Mouse (Mus musculus): ENCODE data around the gene Cnot11. TPM values are rescaled to one million over a fixed set of nuclear protein-coding genes. Genes with fewer than 3 reads are reported as not detected.
"Not testable (repeated sequence)": the region's sequence is repeated elsewhere in the genome, so short reads cannot be mapped to it uniquely, and the experiment has no call there.

Gene Cnot11
- total and polyA plus RNA-seq, 3 experiments, result 41.2 to 117 (median 44.8) TPM

- Histone ChIP-seq H3K36me3 (replicated peaks) (peaks cover 4% of the 10 kb centered on the region), H3K4me1 (ENCODE audit: insufficient read depth, low read depth, low read length) (peaks cover 57% of the 10 kb centered on the region), H3K4me3 (ENCODE audit: low read depth, low read length) (no peak overlapping the region), H3K9me3 (replicated peaks) (no peaks in the 10 kb centered on the region), H3K27me3 (ENCODE audit: insufficient read depth, low read length) (peaks cover 22% of the 10 kb centered on the region)
- DNase-seq (ENCODE audit: low spot score) (no peak), ATAC-seq (ENCODE audit: extremely low read depth, insufficient number of reproducible peaks, low FRiP score, poor library complexity, severe bottlenecking) (no peak)
- TF ChIP-seq TAL1 (conservative IDR thresholded peaks at IDR 0.05; ENCODE audit: low read depth, low read length) (no peak), CTCF (IDR thresholded peaks at IDR 0.05; ENCODE audit: low read depth, low read length) (no peak), GATA1 (IDR thresholded peaks at IDR 0.05; ENCODE audit: borderline replicate concordance, low read length) (no peak), GATA2 (IDR thresholded peaks at IDR 0.05; ENCODE audit: borderline replicate concordance, low read depth, low read length) (no peak), POLR2AphosphoS5 (IDR thresholded peaks at IDR 0.05; ENCODE audit: insufficient replicate concordance, low read depth, low read length) (no peak)
Observed at GRCm38 (mm10) chr1:39579139-39579538, 44.3 kb downstream of the Cnot11 start.

DNA sequence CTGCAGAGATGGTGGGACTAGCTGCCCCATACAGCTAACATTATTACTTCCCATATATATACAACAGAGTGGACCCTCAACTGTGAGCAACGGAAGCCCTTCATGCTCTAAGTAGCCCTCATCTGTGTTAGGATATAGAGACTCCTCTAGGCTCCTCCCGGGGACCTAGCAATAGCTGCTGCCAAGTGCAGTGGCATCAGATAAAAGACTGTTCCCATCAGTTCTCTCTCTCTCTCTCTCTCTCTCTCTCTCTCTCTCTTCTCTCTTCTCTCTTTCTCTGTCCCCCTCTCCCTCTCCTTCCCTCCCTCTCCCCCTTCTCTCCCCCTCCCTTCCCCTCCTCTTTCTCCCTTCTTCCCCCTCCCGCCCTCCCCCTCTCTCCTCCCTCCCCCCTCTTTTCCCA is 46.4 kb downstream of the Cnot11 start:
- H3K9me3 ChIP-seq (replicated peaks), result no peaks in the 10 kb centered on the region
- DNase-seq (ENCODE audit: low spot score) (no peak), ATAC-seq (ENCODE audit: extremely low read depth, insufficient number of reproducible peaks, low FRiP score, poor library complexity, severe bottlenecking) (no peak)
- no peaks in the 10 kb centered on the region for H3K36me3 ChIP-seq (replicated peaks)
- peaks cover 41% of the 10 kb centered on the region for H3K27me3 ChIP-seq (ENCODE audit: insufficient read depth, low read length)
- no peak overlapping the region for H3K4me3 ChIP-seq (ENCODE audit: low read depth, low read length)
- no peak for TF ChIP-seq TAL1 (conservative IDR thresholded peaks at IDR 0.05; ENCODE audit: low read depth, low read length)
- no peak for TF ChIP-seq POLR2AphosphoS5 (IDR thresholded peaks at IDR 0.05; ENCODE audit: insufficient replicate concordance, low read depth, low read length)
- TF ChIP-seq GATA2 (IDR thresholded peaks at IDR 0.05; ENCODE audit: borderline replicate concordance, low read depth, low read length), result no peak
- TF ChIP-seq GATA1 (IDR thresholded peaks at IDR 0.05; ENCODE audit: borderline replicate concordance, low read length), result no peak
- no peak for TF ChIP-seq CTCF (IDR thresholded peaks at IDR 0.05; ENCODE audit: low read depth, low read length)
- peaks cover 47% of the 10 kb centered on the region for H3K4me1 ChIP-seq (ENCODE audit: insufficient read depth, low read depth, low read length)

DNA sequence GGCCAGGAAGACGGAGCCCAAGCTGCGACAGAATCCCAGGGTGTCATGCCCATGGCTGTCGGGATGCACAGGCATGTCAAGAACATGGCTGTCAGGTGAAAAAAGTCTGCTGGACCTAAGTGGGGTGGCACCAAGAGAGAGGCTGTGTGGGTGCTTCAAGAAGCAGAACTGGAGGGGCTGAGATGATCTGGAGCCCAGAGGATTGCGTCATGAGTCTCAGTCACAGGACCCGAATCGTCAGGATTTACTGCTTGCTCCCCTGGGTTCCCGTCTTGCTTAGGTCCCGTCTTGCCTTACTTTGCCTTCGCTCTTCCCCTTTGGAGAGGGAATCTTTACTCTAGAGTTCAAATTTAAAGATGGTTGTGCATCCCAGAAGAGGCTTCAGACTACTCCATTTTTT is 48.4 kb downstream of the Cnot11 start:
- no peak for ATAC-seq (ENCODE audit: extremely low read depth, insufficient number of reproducible peaks, low FRiP score, poor library complexity, severe bottlenecking)
- no peak for TF ChIP-seq TAL1 (conservative IDR thresholded peaks at IDR 0.05; ENCODE audit: low read depth, low read length)
- no peak for TF ChIP-seq POLR2AphosphoS5 (IDR thresholded peaks at IDR 0.05; ENCODE audit: insufficient replicate concordance, low read depth, low read length)
- no peak for TF ChIP-seq GATA1 (IDR thresholded peaks at IDR 0.05; ENCODE audit: borderline replicate concordance, low read length)
- TF ChIP-seq GATA2 (IDR thresholded peaks at IDR 0.05; ENCODE audit: borderline replicate concordance, low read depth, low read length), result no peak
- no peak for TF ChIP-seq CTCF (IDR thresholded peaks at IDR 0.05; ENCODE audit: low read depth, low read length)

GRCm38 (mm10) chr1:39585416-39585815 is 50.6 kb downstream of the Cnot11 start:
- no peak for DNase-seq (ENCODE audit: low spot score)
- Histone ChIP-seq H3K4me1 (ENCODE audit: insufficient read depth, low read depth, low read length) (peaks cover 22% of the 10 kb centered on the region), H3K27me3 (ENCODE audit: insufficient read depth, low read length) (peaks cover 47% of the 10 kb centered on the region), H3K9me3 (replicated peaks) (no peaks in the 10 kb centered on the region), H3K36me3 (replicated peaks) (no peaks in the 10 kb centered on the region), H3K4me3 (ENCODE audit: low read depth, low read length) (no peak overlapping the region)
- TF ChIP-seq GATA2 (IDR thresholded peaks at IDR 0.05; ENCODE audit: borderline replicate concordance, low read depth, low read length), result no peak
- TF ChIP-seq CTCF (IDR thresholded peaks at IDR 0.05; ENCODE audit: low read depth, low read length), result no peak
- no peak for TF ChIP-seq GATA1 (IDR thresholded peaks at IDR 0.05; ENCODE audit: borderline replicate concordance, low read length)
- TF ChIP-seq TAL1 (conservative IDR thresholded peaks at IDR 0.05; ENCODE audit: low read depth, low read length), result no peak
- TF ChIP-seq POLR2AphosphoS5 (IDR thresholded peaks at IDR 0.05; ENCODE audit: insufficient replicate concordance, low read depth, low read length), result no peak
- no peak for ATAC-seq (ENCODE audit: extremely low read depth, insufficient number of reproducible peaks, low FRiP score, poor library complexity, severe bottlenecking)

More for the DNA sequence above, 48.4 kb downstream of the Cnot11 start:
- Histone ChIP-seq H3K27me3 (ENCODE audit: insufficient read depth, low read length) (peaks cover 41% of the 10 kb centered on the region), H3K9me3 (replicated peaks) (no peaks in the 10 kb centered on the region), H3K4me1 (ENCODE audit: insufficient read depth, low read depth, low read length) (peaks cover 38% of the 10 kb centered on the region), H3K4me3 (ENCODE audit: low read depth, low read length) (no peak overlapping the region), H3K36me3 (replicated peaks) (no peaks in the 10 kb centered on the region)
- DNase-seq (ENCODE audit: low spot score), result no peak

DNA sequence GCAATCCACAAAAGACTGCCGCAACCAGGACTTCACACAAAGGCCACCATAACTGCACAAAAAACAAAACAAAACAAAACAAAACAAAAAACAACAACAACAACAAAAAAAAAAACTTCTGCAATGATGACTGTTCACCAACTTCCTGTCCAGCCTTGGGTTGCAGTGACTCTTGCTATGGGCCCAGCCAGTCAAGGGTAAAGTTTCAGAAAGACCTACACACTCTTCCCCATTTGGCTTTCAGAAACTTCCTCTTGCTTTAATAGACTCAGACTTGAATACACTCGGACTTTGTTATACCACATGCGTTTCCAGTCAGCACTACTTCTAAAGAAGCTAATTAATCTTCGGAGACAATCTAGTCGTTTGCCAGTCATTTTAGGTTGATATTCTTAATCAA is 55.4 kb downstream of the Cnot11 start:
- ATAC-seq (ENCODE audit: extremely low read depth, insufficient number of reproducible peaks, low FRiP score, poor library complexity, severe bottlenecking), result no peak
- Histone ChIP-seq H3K4me1 (ENCODE audit: insufficient read depth, low read depth, low read length) (peaks cover 13% of the 10 kb centered on the region), H3K9me3 (replicated peaks) (no peaks in the 10 kb centered on the region), H3K27me3 (ENCODE audit: insufficient read depth, low read length) (peaks cover 27% of the 10 kb centered on the region), H3K4me3 (ENCODE audit: low read depth, low read length) (no peak overlapping the region), H3K36me3 (replicated peaks) (no peaks in the 10 kb centered on the region)
- DNase-seq (ENCODE audit: low spot score), result no peak
- no peak for TF ChIP-seq CTCF (IDR thresholded peaks at IDR 0.05; ENCODE audit: low read depth, low read length)
- TF ChIP-seq TAL1 (conservative IDR thresholded peaks at IDR 0.05; ENCODE audit: low read depth, low read length), result no peak
- no peak for TF ChIP-seq GATA2 (IDR thresholded peaks at IDR 0.05; ENCODE audit: borderline replicate concordance, low read depth, low read length)
- TF ChIP-seq GATA1 (IDR thresholded peaks at IDR 0.05; ENCODE audit: borderline replicate concordance, low read length), result no peak
- no peak for TF ChIP-seq POLR2AphosphoS5 (IDR thresholded peaks at IDR 0.05; ENCODE audit: insufficient replicate concordance, low read depth, low read length)

GRCm38 (mm10) chr1:39591557-39591956 is 56.8 kb downstream of the Cnot11 start:
- peaks cover 19% of the 10 kb centered on the region for H3K27me3 ChIP-seq (ENCODE audit: insufficient read depth, low read length)
- H3K4me3 ChIP-seq (ENCODE audit: low read depth, low read length); H3K36me3 ChIP-seq (replicated peaks); DNase-seq (ENCODE audit: low spot score); ATAC-seq (ENCODE audit: extremely low read depth, insufficient number of reproducible peaks, low FRiP score, poor library complexity, severe bottlenecking); H3K9me3 ChIP-seq (replicated peaks); H3K4me1 ChIP-seq (ENCODE audit: insufficient read depth, low read depth, low read length): not testable (repeated sequence)

- Histone ChIP-seq H3K4me3 (ENCODE audit: low read depth, low read length) (no peak overlapping the region), H3K27me3 (ENCODE audit: insufficient read depth, low read length) (peaks cover 19% of the 10 kb centered on the region), H3K4me1 (ENCODE audit: insufficient read depth, low read depth, low read length) (peaks cover 8% of the 10 kb centered on the region), H3K9me3 (replicated peaks) (no peaks in the 10 kb centered on the region), H3K36me3 (replicated peaks) (no peaks in the 10 kb centered on the region)
- ATAC-seq (ENCODE audit: extremely low read depth, insufficient number of reproducible peaks, low FRiP score, poor library complexity, severe bottlenecking) (no peak), DNase-seq (ENCODE audit: low spot score) (no peak)
- TF ChIP-seq GATA1 (IDR thresholded peaks at IDR 0.05; ENCODE audit: borderline replicate concordance, low read length), result no peak
- TF ChIP-seq POLR2AphosphoS5 (IDR thresholded peaks at IDR 0.05; ENCODE audit: insufficient replicate concordance, low read depth, low read length), result no peak
- no peak for TF ChIP-seq TAL1 (conservative IDR thresholded peaks at IDR 0.05; ENCODE audit: low read depth, low read length)
- no peak for TF ChIP-seq GATA2 (IDR thresholded peaks at IDR 0.05; ENCODE audit: borderline replicate concordance, low read depth, low read length)
- TF ChIP-seq CTCF (IDR thresholded peaks at IDR 0.05; ENCODE audit: low read depth, low read length), result no peak
Observed at GRCm38 (mm10) chr1:39592090-39592489, 57.3 kb downstream of the Cnot11 start.

Data from G1E (cell line).